Mouse (Mus musculus): Measurements from ENCODE around the gene Sf3b4. TPM values are rescaled to one million over a fixed set of nuclear protein-coding genes. Genes with fewer than 3 reads are reported as not detected.

Sf3b4 gene
- polyA plus RNA-seq (2015; fragmentation: Nextera tagmentation; extraction: Ambion mirVana) = 135 and 139 TPM in 2 replicates

DNA sequence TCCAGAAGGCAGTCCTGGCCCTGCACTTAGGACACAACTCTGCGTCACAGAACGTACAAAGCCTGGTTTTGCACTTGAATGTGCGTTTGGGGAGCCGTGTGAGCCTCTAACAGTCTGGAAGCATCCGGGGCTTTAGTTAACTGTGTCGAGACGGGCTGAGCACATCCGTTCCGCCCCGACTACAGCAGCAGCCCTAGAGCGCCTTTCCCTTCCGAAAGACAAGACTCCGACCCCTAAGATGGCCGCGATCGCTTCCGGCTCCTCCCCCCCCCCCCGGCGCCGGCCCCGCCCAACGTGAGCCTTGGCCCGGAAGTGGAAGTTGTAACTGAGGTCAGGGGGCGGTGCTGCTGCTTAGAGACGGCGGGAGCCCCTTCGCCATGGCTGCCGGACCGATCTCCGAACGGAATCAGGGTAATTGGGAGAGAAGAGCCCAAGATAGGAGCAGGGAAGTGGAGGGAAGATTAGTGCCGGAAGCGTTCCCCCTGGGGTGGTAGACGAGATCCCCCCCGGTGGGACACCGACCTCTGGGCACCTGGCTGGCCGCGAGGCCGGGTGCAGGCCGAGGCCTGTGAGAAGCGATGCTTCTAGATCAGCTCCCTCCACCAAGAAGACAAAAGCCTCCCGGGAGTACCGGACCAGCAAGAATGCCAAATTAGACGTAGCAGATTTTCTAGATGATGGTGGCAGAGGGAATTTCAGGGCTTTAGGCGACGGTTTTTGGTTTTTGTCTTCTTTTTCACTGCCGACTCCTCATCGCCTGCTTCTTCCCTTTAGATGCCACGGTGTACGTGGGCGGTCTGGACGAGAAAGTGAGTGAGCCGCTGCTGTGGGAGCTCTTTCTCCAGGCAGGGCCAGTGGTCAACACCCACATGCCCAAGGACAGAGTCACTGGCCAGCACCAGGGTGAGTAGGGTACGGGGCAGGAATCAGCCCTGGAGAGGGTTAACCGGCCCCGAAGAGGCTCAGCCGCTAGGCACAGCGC, at the start of gene Sf3b4:
Gene Sf3b4 (plus strand): TSS at position 136 of the 982 bp plus-strand sequence.
- Histone ChIP-seq H3K27ac (peak within 1 kb of the TSS; percentile 99), H3K9me3 (no peaks in the 10 kb centered on the region), H3K4me3 (replicated peaks) (peak within 1 kb of the TSS; percentile 95), H3K4me2 (peak within 1 kb of the TSS; percentile 89), H3K9ac (peak within 1 kb of the TSS; percentile 88), H3K27me3 (replicated peaks) (no peaks in the 10 kb centered on the region), H3K36me3 (peaks cover 7% of the 10 kb centered on the region), H3K4me1 (peaks cover 20% of the 10 kb centered on the region)
- under 1% methylated on average over 57 of the region's 58 CpGs for whole genome bisulfite sequencing
- peak; percentile 93 for ATAC-seq (ENCODE audit: insufficient read depth, low FRiP score, low read depth)

DNA sequence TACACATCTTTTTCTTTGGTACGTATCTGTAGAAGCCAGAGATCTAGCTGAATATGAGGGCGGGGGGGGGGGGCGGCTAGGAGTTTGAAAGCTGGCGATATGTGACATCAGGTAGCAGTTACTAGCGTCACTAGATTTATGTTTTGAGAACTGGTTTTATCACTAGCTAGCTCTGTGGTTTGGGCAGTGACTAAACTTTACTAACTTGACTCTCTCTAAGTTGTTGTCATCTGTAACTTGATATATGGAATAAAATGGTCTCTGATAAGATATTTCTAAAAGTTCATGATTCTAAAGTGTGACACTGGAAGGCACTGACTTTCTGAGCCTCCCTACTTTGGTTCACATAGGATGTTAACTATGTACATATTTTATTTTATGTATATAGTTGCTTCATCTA, 47.9 kb upstream of the Sf3b4 start:
- H3K4me3 ChIP-seq (replicated peaks) = no peak overlapping the region

GRCm38 (mm10) chr3:96128128-96128527, 44.0 kb upstream of the Sf3b4 start:
- H3K27me3 ChIP-seq (replicated peaks) = no peaks in the 10 kb centered on the region
- no peak for ATAC-seq (ENCODE audit: insufficient read depth, low FRiP score, low read depth)
- H3K36me3 ChIP-seq = no peaks in the 10 kb centered on the region
- no peak overlapping the region for H3K9ac ChIP-seq
- H3K4me2 ChIP-seq = no peak overlapping the region
- H3K4me1 ChIP-seq = no peaks in the 10 kb centered on the region
- H3K27ac ChIP-seq = no peak overlapping the region
- no peaks in the 10 kb centered on the region for H3K9me3 ChIP-seq
- no peak overlapping the region for H3K4me3 ChIP-seq (replicated peaks)

More for the DNA sequence above, 47.9 kb upstream of the Sf3b4 start:
- 88% methylated on average over 5 of the region's 5 CpGs for WGBS
- no peak for ATAC-seq (ENCODE audit: insufficient read depth, low FRiP score, low read depth)
- no peaks in the 10 kb centered on the region for H3K36me3 ChIP-seq
- no peak overlapping the region for H3K4me2 ChIP-seq
- H3K9ac ChIP-seq = no peak overlapping the region
- H3K9me3 ChIP-seq = no peaks in the 10 kb centered on the region
- no peaks in the 10 kb centered on the region for H3K27me3 ChIP-seq (replicated peaks)
- H3K4me1 ChIP-seq = no peaks in the 10 kb centered on the region
- H3K27ac ChIP-seq = no peak overlapping the region

DNA sequence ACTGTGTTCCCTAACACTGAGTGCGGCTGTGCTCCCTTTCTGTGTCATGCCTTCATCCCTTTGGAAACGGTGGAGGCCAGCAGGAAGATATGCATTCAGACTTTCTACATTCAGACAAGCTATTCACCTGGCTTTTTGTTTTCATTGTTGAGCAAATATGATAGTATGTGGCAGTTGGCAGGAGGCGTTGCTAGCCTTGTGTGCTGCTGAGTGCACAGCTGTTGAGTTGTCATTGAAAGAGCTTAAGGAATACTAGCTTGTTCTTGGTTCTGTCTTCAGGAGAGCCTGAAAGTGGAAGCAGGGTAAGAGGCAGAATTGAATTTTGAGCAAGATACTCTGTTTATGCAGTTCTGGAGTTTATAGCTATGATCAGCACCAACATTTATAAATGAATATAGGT, 39.7 kb upstream of the Sf3b4 start:
- H3K36me3 ChIP-seq = peaks cover 4% of the 10 kb centered on the region; the same call in 1 of the 2 replicates
- H3K4me1 ChIP-seq = no peaks in the 10 kb centered on the region
- H3K4me2 ChIP-seq = no peak overlapping the region
- no peak overlapping the region for H3K9ac ChIP-seq
- ATAC-seq (ENCODE audit: insufficient read depth, low FRiP score, low read depth) = no peak; the same call in 1 of the 2 replicates
- WGBS = 65% methylated on average over 3 of the region's 3 CpGs
- no peak overlapping the region for H3K27ac ChIP-seq
- H3K9me3 ChIP-seq = no peaks in the 10 kb centered on the region
- H3K4me3 ChIP-seq (replicated peaks) = no peak overlapping the region
- no peaks in the 10 kb centered on the region for H3K27me3 ChIP-seq (replicated peaks)

DNA sequence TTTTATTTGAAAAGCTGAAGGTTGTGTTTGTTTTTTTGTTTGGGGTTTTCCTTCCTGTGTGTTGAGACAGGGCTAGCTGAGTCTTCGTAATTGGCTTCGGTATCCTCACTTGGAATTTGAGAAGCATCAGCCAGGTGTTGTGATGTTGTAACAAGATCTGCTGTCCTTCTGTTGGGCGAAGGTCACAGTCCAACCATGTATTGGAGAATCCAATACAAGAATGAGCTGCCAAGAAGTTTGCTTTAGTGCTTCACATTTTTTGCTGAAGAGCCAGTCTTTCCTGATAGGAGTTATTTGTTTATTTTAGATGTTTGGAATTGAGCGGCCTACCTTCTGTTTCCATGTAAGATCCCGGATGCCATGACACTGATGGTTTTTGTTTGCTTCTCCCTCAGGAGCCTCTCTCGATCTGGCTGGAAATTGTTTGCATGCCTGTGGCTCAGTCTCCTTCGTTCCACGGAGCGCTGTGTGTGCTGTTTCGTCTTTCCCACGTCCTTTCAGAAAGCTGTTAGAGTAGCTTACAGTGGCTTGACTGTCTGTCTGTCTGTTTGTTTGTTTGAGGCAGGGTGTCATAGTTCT, 38.7 kb upstream of the Sf3b4 start:
- no peaks in the 10 kb centered on the region for H3K4me1 ChIP-seq
- 51% methylated on average over 11 of the region's 11 CpGs for WGBS
- no peaks in the 10 kb centered on the region for H3K9me3 ChIP-seq
- no peak for ATAC-seq (ENCODE audit: insufficient read depth, low FRiP score, low read depth)
- H3K36me3 ChIP-seq = peaks cover 4% of the 10 kb centered on the region; the same call in 1 of the 2 replicates
- no peaks in the 10 kb centered on the region for H3K27me3 ChIP-seq (replicated peaks)
- no peak overlapping the region for H3K9ac ChIP-seq
- H3K27ac ChIP-seq = no peak overlapping the region
- no peak overlapping the region for H3K4me2 ChIP-seq
- no peak overlapping the region for H3K4me3 ChIP-seq (replicated peaks)

GRCm38 (mm10) chr3:96135011-96135410, 37.1 kb upstream of the Sf3b4 start:
- H3K4me2 ChIP-seq = no peak overlapping the region
- H3K27ac ChIP-seq = no peak overlapping the region
- ATAC-seq (ENCODE audit: insufficient read depth, low FRiP score, low read depth) = no peak
- H3K27me3 ChIP-seq (replicated peaks) = no peaks in the 10 kb centered on the region
- no peak overlapping the region for H3K9ac ChIP-seq
- H3K36me3 ChIP-seq = peaks cover 4% of the 10 kb centered on the region
- H3K4me1 ChIP-seq = no peaks in the 10 kb centered on the region
- H3K9me3 ChIP-seq = no peaks in the 10 kb centered on the region
- WGBS = 67% methylated on average over 3 of the region's 3 CpGs
- H3K4me3 ChIP-seq (replicated peaks) = no peak overlapping the region

DNA sequence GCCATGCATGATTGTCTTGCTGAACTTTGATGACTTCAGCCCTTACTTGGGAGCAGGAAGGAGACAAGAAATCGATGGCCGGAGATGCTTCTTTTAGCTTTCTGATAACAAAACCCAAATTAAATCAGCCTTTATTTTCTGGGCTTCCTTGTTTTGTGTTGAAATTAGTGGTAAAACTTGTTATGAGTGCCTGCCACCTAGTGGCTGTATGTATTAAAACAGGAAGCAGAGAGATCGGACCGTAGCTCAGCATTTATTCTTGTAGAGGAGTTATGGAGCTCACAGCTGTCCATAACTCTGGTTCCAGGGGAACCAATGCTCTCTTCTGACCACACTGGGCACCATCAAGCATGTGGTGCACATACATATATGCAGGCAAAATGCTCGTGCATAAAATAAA, 24.2 kb upstream of the Sf3b4 start:
- Histone ChIP-seq H3K9me3 (no peaks in the 10 kb centered on the region), H3K9ac (no peak overlapping the region), H3K4me2 (no peak overlapping the region), H3K4me1 (no peaks in the 10 kb centered on the region), H3K4me3 (replicated peaks) (no peak overlapping the region), H3K36me3 (peaks cover 19% of the 10 kb centered on the region), H3K27ac (no peak overlapping the region), H3K27me3 (replicated peaks) (no peaks in the 10 kb centered on the region)
- ATAC-seq (ENCODE audit: insufficient read depth, low FRiP score, low read depth) = no peak
- WGBS = 20% methylated on average over 5 of the region's 5 CpGs

DNA sequence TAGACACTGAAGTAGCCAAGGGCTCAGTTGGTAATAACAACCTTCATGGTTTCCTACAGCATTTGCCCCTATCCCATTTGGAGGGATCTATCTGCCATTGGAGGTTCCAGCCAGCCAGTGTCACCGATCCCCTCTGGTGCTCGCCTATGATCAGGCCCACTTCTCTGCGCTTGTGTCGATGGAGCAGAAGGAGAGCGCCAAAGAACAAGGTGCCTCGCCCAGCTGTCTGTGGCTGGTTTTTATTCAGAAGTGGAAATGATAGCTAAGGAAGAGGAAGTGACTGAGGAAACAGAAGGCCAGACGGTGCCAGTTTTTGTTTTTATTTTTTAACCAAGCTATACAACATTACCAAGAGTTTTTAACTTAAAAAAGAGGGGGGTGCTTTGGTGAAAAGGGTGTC, 20.3 kb upstream of the Sf3b4 start:
- Histone ChIP-seq H3K27me3 (replicated peaks) (no peaks in the 10 kb centered on the region), H3K4me2 (no peak overlapping the region), H3K4me1 (no peaks in the 10 kb centered on the region), H3K9me3 (no peaks in the 10 kb centered on the region), H3K27ac (no peak overlapping the region), H3K36me3 (peaks cover 39% of the 10 kb centered on the region), H3K9ac (no peak overlapping the region), H3K4me3 (replicated peaks) (no peak overlapping the region)
- 83% methylated on average over 7 of the region's 7 CpGs for WGBS
- ATAC-seq (ENCODE audit: insufficient read depth, low FRiP score, low read depth) = no peak

DNA sequence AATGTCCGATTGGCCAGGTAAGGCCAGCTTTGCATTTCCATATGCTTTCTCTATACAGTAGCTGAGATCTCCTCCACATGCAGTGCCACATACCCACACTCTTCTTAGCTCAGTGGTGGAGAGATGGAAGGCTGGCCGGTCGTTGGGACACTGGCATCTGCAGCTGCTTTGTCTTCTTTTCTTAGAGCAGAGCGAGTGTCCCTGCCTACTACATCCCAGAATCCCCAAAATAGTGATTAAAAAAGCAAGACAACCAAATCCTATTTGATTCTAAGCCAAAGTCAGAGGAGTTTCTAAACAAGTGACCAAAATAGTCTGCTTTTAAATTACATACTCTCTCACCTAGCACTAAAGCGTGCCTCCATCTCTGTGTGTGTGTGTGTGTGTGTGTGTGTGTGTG, 19.5 kb upstream of the Sf3b4 start:
- no peaks in the 10 kb centered on the region for H3K27me3 ChIP-seq (replicated peaks)
- no peak overlapping the region for H3K9ac ChIP-seq
- no peak overlapping the region for H3K4me3 ChIP-seq (replicated peaks)
- WGBS = 94% methylated on average over 5 of the region's 5 CpGs
- H3K9me3 ChIP-seq = no peaks in the 10 kb centered on the region
- no peaks in the 10 kb centered on the region for H3K4me1 ChIP-seq
- H3K4me2 ChIP-seq = no peak overlapping the region
- peaks cover 39% of the 10 kb centered on the region for H3K36me3 ChIP-seq
- ATAC-seq (ENCODE audit: insufficient read depth, low FRiP score, low read depth) = no peak
- no peak overlapping the region for H3K27ac ChIP-seq

DNA sequence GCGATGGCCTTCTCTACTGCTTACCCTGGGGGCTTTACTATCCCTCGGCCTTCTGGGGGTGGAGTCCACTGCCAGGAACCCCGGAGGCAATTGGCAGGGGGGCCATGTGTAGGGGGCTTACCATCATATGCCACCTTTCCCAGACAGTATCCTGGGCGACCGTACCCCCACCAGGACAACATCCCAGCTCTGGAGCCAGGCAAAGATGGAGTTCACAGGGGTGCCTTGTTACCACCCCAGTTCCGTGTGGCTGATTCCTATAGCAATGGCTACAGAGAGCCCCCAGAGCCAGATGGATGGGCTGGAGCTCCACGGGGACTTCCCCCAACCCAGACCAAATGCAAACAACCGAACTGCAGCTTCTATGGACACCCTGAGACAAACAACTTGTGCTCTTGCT, 16.6 kb upstream of the Sf3b4 start:
- H3K4me1 ChIP-seq = peaks cover 7% of the 10 kb centered on the region; the same call in 1 of the 2 replicates
- no peaks in the 10 kb centered on the region for H3K27me3 ChIP-seq (replicated peaks)
- H3K4me3 ChIP-seq (replicated peaks) = no peak overlapping the region
- H3K27ac ChIP-seq = no peak overlapping the region
- H3K36me3 ChIP-seq = peaks cover 39% of the 10 kb centered on the region
- H3K4me2 ChIP-seq = no peak overlapping the region
- no peak overlapping the region for H3K9ac ChIP-seq
- H3K9me3 ChIP-seq = no peaks in the 10 kb centered on the region
- no peak for ATAC-seq (ENCODE audit: insufficient read depth, low FRiP score, low read depth)
- 78% methylated on average over 8 of the region's 8 CpGs for WGBS

DNA sequence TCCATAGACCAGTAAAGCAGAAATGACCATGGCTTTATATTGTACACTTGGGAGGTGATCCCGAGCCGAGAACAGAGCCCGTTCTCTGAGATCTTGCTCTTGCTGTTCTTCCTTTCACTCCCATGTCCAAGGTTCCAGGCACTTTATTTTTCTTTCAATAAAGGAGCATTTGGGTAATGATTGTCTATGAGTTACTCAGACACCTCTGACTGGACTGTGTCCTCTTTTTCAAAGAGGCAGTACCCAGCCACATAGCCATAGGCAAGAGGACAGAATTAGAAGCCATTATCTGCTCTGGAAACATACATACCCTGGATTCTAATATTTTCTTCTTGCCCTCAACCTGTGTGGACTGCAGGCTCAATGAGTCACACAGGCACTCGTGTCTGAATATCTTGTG, 12.3 kb upstream of the Sf3b4 start:
- Histone ChIP-seq H3K27ac (peak overlapping the region; percentile 85), H3K27me3 (replicated peaks) (no peaks in the 10 kb centered on the region), H3K4me2 (peak overlapping the region; percentile 92), H3K9ac (no peak overlapping the region), H3K9me3 (no peaks in the 10 kb centered on the region), H3K4me1 (peaks cover 13% of the 10 kb centered on the region), H3K4me3 (replicated peaks) (no peak overlapping the region), H3K36me3 (peaks cover 6% of the 10 kb centered on the region)
- 64% methylated on average over 4 of the region's 4 CpGs for WGBS
- ATAC-seq (ENCODE audit: insufficient read depth, low FRiP score, low read depth) = no peak

GRCm38 (mm10) chr3:96160222-96160802, 11.8 kb upstream of the Sf3b4 start:
- Histone ChIP-seq H3K27ac (peak overlapping the region; percentile 85), H3K4me3 (replicated peaks) (peak overlapping the region; percentile 54), H3K9ac (no peak overlapping the region), H3K4me2 (peak overlapping the region; percentile 92), H3K27me3 (replicated peaks) (no peaks in the 10 kb centered on the region), H3K9me3 (no peaks in the 10 kb centered on the region), H3K4me1 (peaks cover 13% of the 10 kb centered on the region), H3K36me3 (peaks cover under 1% of the 10 kb centered on the region; the same call in 1 of the 2 replicates)
- peak; percentile 76 for ATAC-seq (ENCODE audit: insufficient read depth, low FRiP score, low read depth)
- 29% methylated on average over 4 of the region's 4 CpGs for WGBS
